ENCODE assay signal across 23 mouse cellular contexts in genomic region chr11:70068245-70068644, GRCm38 (mm10). TPM values are rescaled to one million over a fixed set of nuclear protein-coding genes. Genes with fewer than 3 reads are reported as not detected.
DNase-seq lines count a peak whose midpoint lies in the region; ATAC-seq and TF ChIP-seq lines count a peak whose summit lies in the region.
"Had no signal": no experiment of that assay in that cellular context is flagged by ENCODE, and none has a peak within 500 bp of the region (broad histone marks: within the 10 kb centered on the region; RNA-seq: fewer than 3 reads in every experiment).

No protein-coding gene starts in this region.

- no peak overlapping the region for H3K9ac ChIP-seq in forebrain, embryonic 11.5 days (ENCODE audit: low read length)
- no peak overlapping the region for H3K9ac ChIP-seq in forebrain, embryonic 16.5 days (replicated peaks; ENCODE audit: low read depth, low read length)
- no peak overlapping the region for H3K9ac ChIP-seq in midbrain, embryonic 14.5 days (replicated peaks; ENCODE audit: low read length)
- H3K9ac ChIP-seq in midbrain, postnatal 0 days (replicated peaks; ENCODE audit: low read length, poor library complexity, severe bottlenecking) = no peak overlapping the region
- H3K9ac ChIP-seq in kidney, embryonic 16.5 days (replicated peaks; ENCODE audit: low read length) = no peak overlapping the region
- H3K9ac ChIP-seq: embryonic facial prominence, embryonic 12.5 days; forebrain, embryonic 13.5 days; heart, embryonic 13.5 days had no signal

- H3K4me2 ChIP-seq in forebrain, embryonic 11.5 days (ENCODE audit: low read depth, low read length, severe bottlenecking) = no peak overlapping the region
- H3K4me2 ChIP-seq in forebrain, embryonic 16.5 days (ENCODE audit: low read length) = no peak overlapping the region
- no peak overlapping the region for H3K4me2 ChIP-seq in midbrain, embryonic 14.5 days (ENCODE audit: low read length)
- H3K4me2 ChIP-seq in midbrain, postnatal 0 days (ENCODE audit: low read depth, low read length, poor library complexity, severe bottlenecking) = no peak overlapping the region
- no peak overlapping the region for H3K4me2 ChIP-seq in kidney, embryonic 16.5 days (replicated peaks; ENCODE audit: low read depth, low read length)
- H3K4me2 ChIP-seq: embryonic facial prominence, embryonic 12.5 days; forebrain, embryonic 13.5 days; heart, embryonic 13.5 days had no signal

- no peaks in the 10 kb centered on the region for H3K4me1 ChIP-seq in forebrain, embryonic 11.5 days (replicated peaks; ENCODE audit: control insufficient read depth, insufficient read depth, low read length)
- no peaks in the 10 kb centered on the region for H3K4me1 ChIP-seq in forebrain, embryonic 16.5 days (replicated peaks; ENCODE audit: control insufficient read depth, insufficient read depth, low read length)
- H3K4me1 ChIP-seq in midbrain, embryonic 14.5 days (ENCODE audit: control insufficient read depth, insufficient read depth, low read length) = no peaks in the 10 kb centered on the region
- H3K4me1 ChIP-seq in midbrain, postnatal 0 days (ENCODE audit: insufficient read depth, low read length) = no peaks in the 10 kb centered on the region
- H3K4me1 ChIP-seq in kidney, embryonic 16.5 days (ENCODE audit: insufficient read depth, low read length) = peaks cover 23% of the 10 kb centered on the region
- H3K4me1 ChIP-seq: forebrain, embryonic 13.5 days had no signal

- H3K9me3 ChIP-seq in forebrain, embryonic 11.5 days (ENCODE audit: control insufficient read depth, low read length) = no peaks in the 10 kb centered on the region
- H3K9me3 ChIP-seq in forebrain, embryonic 16.5 days (ENCODE audit: control insufficient read depth, low read length) = no peaks in the 10 kb centered on the region; the same call in 1 of the 2 replicates
- H3K9me3 ChIP-seq in midbrain, embryonic 14.5 days (ENCODE audit: control insufficient read depth, low read length) = no peaks in the 10 kb centered on the region
- H3K9me3 ChIP-seq in midbrain, postnatal 0 days (ENCODE audit: low read length) = no peaks in the 10 kb centered on the region
- 0 out of 2 replicates have a peak, but pooled peaks cover under 1% of the 10 kb centered on the region for H3K9me3 ChIP-seq in kidney, embryonic 16.5 days (ENCODE audit: low read length)
- H3K9me3 ChIP-seq: embryonic facial prominence, embryonic 12.5 days; forebrain, embryonic 13.5 days; heart, embryonic 13.5 days had no signal

- TF ChIP-seq CTCF in midbrain, postnatal 0 days (IDR thresholded peaks at IDR 0.05) = no peak

- no peak overlapping the region for H3K4me3 ChIP-seq in forebrain, embryonic 11.5 days (ENCODE audit: low read depth, low read length)
- no peak overlapping the region for H3K4me3 ChIP-seq in forebrain, embryonic 16.5 days (replicated peaks; ENCODE audit: low read length)
- H3K4me3 ChIP-seq in midbrain, embryonic 14.5 days (replicated peaks; ENCODE audit: low read depth, low read length) = no peak overlapping the region
- H3K4me3 ChIP-seq in midbrain, postnatal 0 days (ENCODE audit: low read depth, low read length) = no peak overlapping the region
- no peak overlapping the region for H3K4me3 ChIP-seq in kidney, embryonic 16.5 days (ENCODE audit: low read length)
- H3K4me3 ChIP-seq: embryonic facial prominence, embryonic 12.5 days; forebrain, embryonic 13.5 days; heart, embryonic 13.5 days had no signal

- ATAC-seq in forebrain, embryonic 11.5 days (replicated peaks; ENCODE audit: low FRiP score) = no peak
- ATAC-seq in forebrain, embryonic 16.5 days = no peak
- 0 out of 2 replicates have a peak, but pooled peaks have one; percentile 17 for ATAC-seq in midbrain, embryonic 14.5 days (ENCODE audit: low FRiP score, low TSS enrichment)
- no peak for ATAC-seq in midbrain, postnatal 0 days (ENCODE audit: low FRiP score)
- no peak for ATAC-seq in kidney, embryonic 16.5 days (ENCODE audit: low FRiP score, low TSS enrichment)
- ATAC-seq: CD4-positive, CD25-positive, alpha-beta regulatory T cell, adult 4 months; forebrain, embryonic 13.5 days had no signal

- no peaks in the 10 kb centered on the region for H3K27me3 ChIP-seq in forebrain, embryonic 11.5 days (ENCODE audit: control insufficient read depth, insufficient read depth, low read length)
- no peaks in the 10 kb centered on the region for H3K27me3 ChIP-seq in forebrain, embryonic 16.5 days (replicated peaks; ENCODE audit: control insufficient read depth, insufficient read depth, low read length)
- H3K27me3 ChIP-seq in midbrain, embryonic 14.5 days (ENCODE audit: control insufficient read depth, insufficient read depth, low read length) = no peaks in the 10 kb centered on the region
- no peaks in the 10 kb centered on the region for H3K27me3 ChIP-seq in midbrain, postnatal 0 days (ENCODE audit: insufficient read depth, low read length)
- no peaks in the 10 kb centered on the region for H3K27me3 ChIP-seq in kidney, embryonic 16.5 days (ENCODE audit: insufficient read depth, low read length)
- H3K27me3 ChIP-seq: embryonic facial prominence, embryonic 12.5 days; forebrain, embryonic 13.5 days; heart, embryonic 13.5 days had no signal

- H3K36me3 ChIP-seq in forebrain, embryonic 11.5 days (ENCODE audit: control insufficient read depth, insufficient read depth, low read length) = no peaks in the 10 kb centered on the region
- H3K36me3 ChIP-seq in forebrain, embryonic 16.5 days (ENCODE audit: control insufficient read depth, insufficient read depth) = no peaks in the 10 kb centered on the region
- no peaks in the 10 kb centered on the region for H3K36me3 ChIP-seq in midbrain, embryonic 14.5 days (ENCODE audit: control insufficient read depth, insufficient read depth, low read length)
- no peaks in the 10 kb centered on the region for H3K36me3 ChIP-seq in midbrain, postnatal 0 days (ENCODE audit: insufficient read depth, low read length)
- H3K36me3 ChIP-seq in kidney, embryonic 16.5 days (ENCODE audit: insufficient read depth, low read length) = no peaks in the 10 kb centered on the region
- H3K36me3 ChIP-seq: embryonic facial prominence, embryonic 12.5 days; heart, embryonic 13.5 days had no signal

- 0 out of 2 replicates have a peak overlapping the region, but pooled peaks have one; percentile 18 for H3K27ac ChIP-seq in forebrain, embryonic 11.5 days (ENCODE audit: low read depth, low read length)
- no peak overlapping the region for H3K27ac ChIP-seq in forebrain, embryonic 16.5 days (ENCODE audit: low read length)
- no peak overlapping the region for H3K27ac ChIP-seq in midbrain, embryonic 14.5 days (replicated peaks; ENCODE audit: low read depth, low read length)
- no peak overlapping the region for H3K27ac ChIP-seq in midbrain, postnatal 0 days (ENCODE audit: low read depth, low read length)
- H3K27ac ChIP-seq in kidney, embryonic 16.5 days (ENCODE audit: low read length) = no peak overlapping the region
- H3K27ac ChIP-seq: embryonic facial prominence, embryonic 12.5 days; forebrain, embryonic 13.5 days; heart, embryonic 13.5 days had no signal

- WGBS in forebrain, embryonic 11.5 days = 27% methylated on average over 3 of the region's 3 CpGs
- 26% methylated on average over 3 of the region's 3 CpGs for WGBS in forebrain, embryonic 16.5 days
- 27% methylated on average over 3 of the region's 3 CpGs for WGBS in midbrain, embryonic 14.5 days
- WGBS in midbrain, postnatal 0 days = 30% methylated on average over 3 of the region's 3 CpGs
- WGBS in kidney, embryonic 16.5 days = 40% methylated on average over 3 of the region's 3 CpGs

- peak; percentile 61 for DNase-seq in forebrain, embryonic 11.5 days (ENCODE audit: low spot score)
- peak; percentile 15 for DNase-seq in layer of hippocampus, adult 11-12 months (ENCODE audit: low spot score)
- no peak for DNase-seq in layer of hippocampus, postnatal 25 days (ENCODE audit: extremely low spot score in 1 of 2, low spot score in 1 of 2)
- peak; percentile 51 for DNase-seq in midbrain, embryonic 14.5 days
- DNase-seq in midbrain, postnatal 0 days (ENCODE audit: low spot score) = no peak
- DNase-seq: adrenal gland, postnatal 10 days; B cell, adult 2 months; cerebellum, adult 11-12 months; cerebellum, adult 9-10 months; cerebellum, postnatal 25 days; gastrocnemius, postnatal 36 days; heart, adult 11 months; heart, postnatal 36 days had no signal

RNA-seq across cellular contexts. Expression of gene Asgr1, which starts 14.4 kb away (rescaled TPM):
- polyA plus RNA-seq in forebrain, embryonic 11.5 days (2014; fragmentation: Nextera tagmentation; extraction: Ambion mirVana) = 0.88 and 0.99 TPM in 2 replicates
- 1.5 and 2.0 TPM in 2 replicates for polyA plus RNA-seq in forebrain, embryonic 16.5 days (2015; fragmentation: Nextera tagmentation; extraction: Ambion mirVana)
- under 1 TPM; 0.73 to 0.74 TPM for total RNA-seq in layer of hippocampus, postnatal 25 days (2021)
- polyA plus RNA-seq in midbrain, embryonic 14.5 days (2014; fragmentation: Nextera tagmentation; extraction: Ambion mirVana) = 0.26 and 1.4 TPM in 2 replicates
- total RNA-seq in midbrain, postnatal 0 days (2014; rRNA removed) = 1.2 and 7.2 TPM in 2 replicates
- polyA plus RNA-seq in midbrain, postnatal 0 days (2015; fragmentation: Nextera tagmentation; extraction: Ambion mirVana) = 4.1 and 4.5 TPM in 2 replicates
- 1.3 and 1.4 TPM in 2 replicates for polyA plus RNA-seq in kidney, embryonic 16.5 days (2015; fragmentation: Nextera tagmentation; extraction: Ambion mirVana)
- total RNA-seq: gastrocnemius, adult 8-10 months; gastrocnemius, postnatal 36 days; heart, postnatal 36 days; MEL had no signal
- polyA plus RNA-seq: CD4-positive, CD25-positive, alpha-beta regulatory T cell, adult 4 months; heart, embryonic 13.5 days; heart, postnatal 0 days had no signal

RNA-seq across cellular contexts. Expression of gene Asgr2, which starts 24.2 kb away (rescaled TPM):
- not detected in 2 replicates for polyA plus RNA-seq in forebrain, embryonic 11.5 days (2014; fragmentation: Nextera tagmentation; extraction: Ambion mirVana)
- not detected in 2 replicates for polyA plus RNA-seq in forebrain, embryonic 16.5 days (2015; fragmentation: Nextera tagmentation; extraction: Ambion mirVana)
- not detected for total RNA-seq in layer of hippocampus, postnatal 25 days (2021)
- polyA plus RNA-seq in midbrain, embryonic 14.5 days (2014; fragmentation: Nextera tagmentation; extraction: Ambion mirVana) = not detected in 2 replicates
- not detected in 2 replicates for total RNA-seq in midbrain, postnatal 0 days (2014; rRNA removed)
- polyA plus RNA-seq in midbrain, postnatal 0 days (2015; fragmentation: Nextera tagmentation; extraction: Ambion mirVana) = not detected in 2 replicates
- 0.17 and 0.19 TPM in 2 replicates for polyA plus RNA-seq in kidney, embryonic 16.5 days (2015; fragmentation: Nextera tagmentation; extraction: Ambion mirVana)
- total RNA-seq: gastrocnemius, adult 8-10 months; gastrocnemius, postnatal 36 days; heart, postnatal 36 days; MEL had no signal
- polyA plus RNA-seq: CD4-positive, CD25-positive, alpha-beta regulatory T cell, adult 4 months; embryonic facial prominence, embryonic 12.5 days; forebrain, embryonic 13.5 days; heart, embryonic 13.5 days; heart, postnatal 0 days; hindbrain, embryonic 11.5 days had no signal

RNA-seq across cellular contexts. Expression of gene Dlg4, which starts 51.5 kb away (rescaled TPM):
- polyA plus RNA-seq in forebrain, embryonic 11.5 days (2014; fragmentation: Nextera tagmentation; extraction: Ambion mirVana) = 18.2 and 21.5 TPM in 2 replicates
- polyA plus RNA-seq in forebrain, embryonic 16.5 days (2015; fragmentation: Nextera tagmentation; extraction: Ambion mirVana) = 25.6 and 32.7 TPM in 2 replicates
- total RNA-seq in layer of hippocampus, postnatal 25 days (2021) = 100 to 1,000 TPM; 857 to 887 TPM
- 33.1 and 41.0 TPM in 2 replicates for polyA plus RNA-seq in midbrain, embryonic 14.5 days (2014; fragmentation: Nextera tagmentation; extraction: Ambion mirVana)
- 256 and 269 TPM in 2 replicates for total RNA-seq in midbrain, postnatal 0 days (2014; rRNA removed)
- polyA plus RNA-seq in midbrain, postnatal 0 days (2015; fragmentation: Nextera tagmentation; extraction: Ambion mirVana) = 16.1 and 18.1 TPM in 2 replicates
- 9.3 and 13.2 TPM in 2 replicates for polyA plus RNA-seq in kidney, embryonic 16.5 days (2015; fragmentation: Nextera tagmentation; extraction: Ambion mirVana)

RNA-seq across cellular contexts. Expression of gene Acadvl, which starts 53.0 kb away (rescaled TPM):
- 44.0 and 47.6 TPM in 2 replicates for polyA plus RNA-seq in forebrain, embryonic 11.5 days (2014; fragmentation: Nextera tagmentation; extraction: Ambion mirVana)
- 60.2 and 60.6 TPM in 2 replicates for polyA plus RNA-seq in forebrain, embryonic 16.5 days (2015; fragmentation: Nextera tagmentation; extraction: Ambion mirVana)
- total RNA-seq in layer of hippocampus, postnatal 25 days (2021) = 10 to 100 TPM; 56.9 to 62.4 TPM
- 43.2 and 49.6 TPM in 2 replicates for polyA plus RNA-seq in midbrain, embryonic 14.5 days (2014; fragmentation: Nextera tagmentation; extraction: Ambion mirVana)
- total RNA-seq in midbrain, postnatal 0 days (2014; rRNA removed) = 35.9 and 42.7 TPM in 2 replicates
- 62.1 and 64.2 TPM in 2 replicates for polyA plus RNA-seq in midbrain, postnatal 0 days (2015; fragmentation: Nextera tagmentation; extraction: Ambion mirVana)
- 107 and 114 TPM in 2 replicates for polyA plus RNA-seq in kidney, embryonic 16.5 days (2015; fragmentation: Nextera tagmentation; extraction: Ambion mirVana)

Comparison
In these comparisons a context has a peak if more than half of its experiments do, and no peak if none do; other contexts are left out.
1. DNase-seq: peak in forebrain, embryonic 11.5 days (single experiment), layer of hippocampus, adult 11-12 months (single experiment) and midbrain, embryonic 14.5 days (single experiment); none in layer of hippocampus, postnatal 25 days (0 of 2) and midbrain, postnatal 0 days (single experiment).